In genomic region chr10:88834227-88834626, GRCm38 (mm10) we compare ENCODE assay signal across 16 mouse cellular contexts. TPM values are rescaled to one million over a fixed set of nuclear protein-coding genes. Genes with fewer than 3 reads are reported as not detected.
"Had no signal": no experiment of that assay in that cellular context is flagged by ENCODE, and none has a peak within 500 bp of the region (broad histone marks: within the 10 kb centered on the region; RNA-seq: fewer than 3 reads in every experiment).

No protein-coding gene starts in this region.

- H3K4me1 ChIP-seq: intestine, embryonic 15.5 days; liver, embryonic 13.5 days had no signal

- H3K9ac ChIP-seq: intestine, embryonic 15.5 days; liver, embryonic 13.5 days had no signal

- DNase-seq: layer of hippocampus, postnatal 36 days; liver, embryonic 13.5 days; lung, adult 2 months; lung, postnatal 14 days; lung, postnatal 4 days; midbrain, embryonic 14.5 days; thymus, adult 18-20 months; thymus, postnatal 36 days had no signal

- H3K36me3 ChIP-seq: intestine, embryonic 15.5 days; liver, embryonic 13.5 days had no signal

- H3K4me3 ChIP-seq: intestine, embryonic 15.5 days; left cerebral cortex, adult 2 months; liver, embryonic 13.5 days had no signal

- H3K27me3 ChIP-seq: intestine, embryonic 15.5 days; liver, embryonic 13.5 days had no signal

- ATAC-seq: intestine, embryonic 15.5 days had no signal

- H3K4me2 ChIP-seq: intestine, embryonic 15.5 days; liver, embryonic 13.5 days; midbrain, embryonic 11.5 days had no signal

- H3K27ac ChIP-seq: intestine, embryonic 15.5 days; kidney, postnatal 0 days; left cerebral cortex, adult 2 months; liver, embryonic 13.5 days had no signal

- H3K9me3 ChIP-seq: intestine, embryonic 15.5 days; liver, embryonic 13.5 days had no signal

RNA-seq across cellular contexts. Expression of gene Slc5a8, which starts 51.6 kb away (rescaled TPM):
- polyA plus RNA-seq: limb, embryonic 11.5 days; liver, embryonic 13.5 days; liver, embryonic 16.5 days; spleen, adult 2 months; testis, adult 2 months had no signal
